Mouse (Mus musculus) lung, postnatal 25 days (tissue): ENCODE measurements at regions not wholly inside any gene's neighbourhood (a gene's known extent, or its start where the extent isn't known, plus 50 kb on each side); places are given as distances from the start of the nearest gene placed in this dataset.

Experiments used
- DNase-seq: peaks from one replicate; pipeline ENCODE4 v3.0.0; 2022; ENCODE audit warnings: low spot score

- DNase-seq, result no peak
These were observed 119.1 kb upstream of the Nbea start for GRCm38 (mm10) chr3:56302346-56303185.

GRCm38 (mm10) chr3:56300769-56301168, 117.3 kb upstream of the Nbea start:
- no peak for DNase-seq

- no peak for DNase-seq
These were observed 112.1 kb upstream of the Nbea start for GRCm38 (mm10) chr3:56295578-56295977.

GRCm38 (mm10) chr3:56281507-56281906, 98.0 kb upstream of the Nbea start:
- no peak for DNase-seq

GRCm38 (mm10) chr3:56280330-56280957, 96.9 kb upstream of the Nbea start:
- peak; percentile 12 for DNase-seq

GRCm38 (mm10) chr3:56272587-56272986, 89.1 kb upstream of the Nbea start:
- no peak for DNase-seq

GRCm38 (mm10) chr3:56270241-56270830, 86.8 kb upstream of the Nbea start:
- no peak for DNase-seq

GRCm38 (mm10) chr3:56261800-56262561, 78.5 kb upstream of the Nbea start:
- no peak for DNase-seq

GRCm38 (mm10) chr3:56256271-56256670, 72.8 kb upstream of the Nbea start:
- no peak for DNase-seq

GRCm38 (mm10) chr3:56244370-56244769, 60.9 kb upstream of the Nbea start:
- no peak for DNase-seq

GRCm38 (mm10) chr3:56238228-56238627, 54.7 kb upstream of the Nbea start:
- no peak for DNase-seq

- DNase-seq, result no peak
These were observed 52.7 kb upstream of the Nbea start for GRCm38 (mm10) chr3:56236163-56236562.
